Mouse (Mus musculus) layer of hippocampus, adult 9-10 months (tissue): ENCODE measurements at regions not wholly inside any gene's neighbourhood (a gene's known extent, or its start where the extent isn't known, plus 50 kb on each side); places are given as distances from the start of the nearest gene placed in this dataset.

Experiments used
- DNase-seq: peaks from one replicate; pipeline ENCODE4 v3.0.0; 2022; ENCODE audit warnings: low spot score

- DNase-seq, result no peak
Observed at GRCm38 (mm10) chr5:106191141-106191540, 266.8 kb downstream of the Barhl2 start.

- DNase-seq, result no peak
Observed at GRCm38 (mm10) chr5:106181726-106182125, 276.2 kb downstream of the Barhl2 start.

GRCm38 (mm10) chr5:106172162-106172561 lies 285.8 kb downstream of the Barhl2 start:
- DNase-seq, result no peak

- DNase-seq, result no peak
Observed at GRCm38 (mm10) chr5:106170405-106170804, 287.6 kb downstream of the Barhl2 start.

GRCm38 (mm10) chr5:106167556-106167955 lies 290.4 kb downstream of the Barhl2 start:
- no peak for DNase-seq

GRCm38 (mm10) chr5:106166266-106166665 lies 289.9 kb downstream of the Zfp326 start:
- DNase-seq, result no peak

- DNase-seq, result no peak
Observed at GRCm38 (mm10) chr5:106164190-106164589, 287.8 kb downstream of the Zfp326 start.

GRCm38 (mm10) chr5:106162981-106163653 lies 286.8 kb downstream of the Zfp326 start:
- DNase-seq, result no peak

- no peak for DNase-seq
Observed at GRCm38 (mm10) chr5:106139109-106139508, 262.7 kb downstream of the Zfp326 start.

- DNase-seq, result no peak
Observed at GRCm38 (mm10) chr5:106122928-106123327, 246.6 kb downstream of the Zfp326 start.

- DNase-seq, result no peak
Observed at GRCm38 (mm10) chr5:106119584-106119983, 243.2 kb downstream of the Zfp326 start.

GRCm38 (mm10) chr5:106113186-106113585 lies 236.8 kb downstream of the Zfp326 start:
- no peak for DNase-seq

- no peak for DNase-seq
Observed at GRCm38 (mm10) chr5:106108474-106108971, 232.2 kb downstream of the Zfp326 start.

- DNase-seq, result no peak
Observed at GRCm38 (mm10) chr5:106102255-106102654, 225.9 kb downstream of the Zfp326 start.

GRCm38 (mm10) chr5:106098887-106099286 lies 222.5 kb downstream of the Zfp326 start:
- DNase-seq, result no peak

GRCm38 (mm10) chr5:106089332-106089731 lies 213.0 kb downstream of the Zfp326 start:
- no peak for DNase-seq

- no peak for DNase-seq
Observed at GRCm38 (mm10) chr5:106088478-106089185, 212.3 kb downstream of the Zfp326 start.

- no peak for DNase-seq
Observed at GRCm38 (mm10) chr5:106083786-106084185, 207.4 kb downstream of the Zfp326 start.

- DNase-seq, result no peak
Observed at GRCm38 (mm10) chr5:106082891-106083290, 206.5 kb downstream of the Zfp326 start.

GRCm38 (mm10) chr5:106067124-106067551 lies 190.8 kb downstream of the Zfp326 start:
- DNase-seq, result no peak

GRCm38 (mm10) chr5:106066706-106067105 lies 190.3 kb downstream of the Zfp326 start:
- no peak for DNase-seq

- no peak for DNase-seq
Observed at GRCm38 (mm10) chr5:106064366-106064765, 188.0 kb downstream of the Zfp326 start.

GRCm38 (mm10) chr5:106062926-106063325 lies 186.6 kb downstream of the Zfp326 start:
- DNase-seq, result no peak
